Mouse (Mus musculus): Measurements from ENCODE around the gene Triobp.
"Not testable (repeated sequence)": the region's sequence is repeated elsewhere in the genome, so short reads cannot be mapped to it uniquely, and the experiment has no call there.

Triobp gene

GRCm38 (mm10) chr15:79029519-79030241, 82.2 kb downstream of the Triobp start:
- no peak for DNase-seq (ENCODE audit: low spot score in 2 of 2)

GRCm38 (mm10) chr15:79030551-79031435, 83.3 kb downstream of the Triobp start:
- DNase-seq (ENCODE audit: low spot score in 2 of 2) = peak in 1 of 2 experiments; percentile 83

GRCm38 (mm10) chr15:79031908-79032307, 84.4 kb downstream of the Triobp start:
- DNase-seq (ENCODE audit: low spot score in 2 of 2) = not testable (repeated sequence)

GRCm38 (mm10) chr15:79037913-79038328, 90.4 kb downstream of the Triobp start:
- DNase-seq (ENCODE audit: low spot score in 2 of 2) = peak in 1 of 2 experiments; percentile 72

GRCm38 (mm10) chr15:79038331-79038730, 90.8 kb downstream of the Triobp start:
- DNase-seq (ENCODE audit: low spot score in 2 of 2) = no peak

GRCm38 (mm10) chr15:79038853-79039252, 91.3 kb downstream of the Triobp start:
- peak in 1 of 2 experiments; percentile 68 for DNase-seq (ENCODE audit: low spot score in 2 of 2)

GRCm38 (mm10) chr15:79040501-79041416, 93.2 kb downstream of the Triobp start:
- no peak for DNase-seq (ENCODE audit: low spot score in 2 of 2)

- DNase-seq (ENCODE audit: low spot score in 2 of 2) = no peak
Observed at GRCm38 (mm10) chr15:79041585-79041984, 94.1 kb downstream of the Triobp start, which contains the start of gene Galr3. TSS of gene Galr3 (plus strand) at chr15:79041885.

- peak in 1 of 2 experiments; percentile 55 for DNase-seq (ENCODE audit: low spot score in 2 of 2)
Observed at GRCm38 (mm10) chr15:79042721-79043491, 95.4 kb downstream of the Triobp start.

- no peak for DNase-seq (ENCODE audit: low spot score in 2 of 2)
Observed at GRCm38 (mm10) chr15:79044837-79045236, 97.3 kb downstream of the Triobp start.

- no peak for DNase-seq (ENCODE audit: low spot score in 2 of 2)
Observed at GRCm38 (mm10) chr15:79048186-79048585, 100.7 kb downstream of the Triobp start.

- no peak for DNase-seq (ENCODE audit: low spot score in 2 of 2)
Observed at GRCm38 (mm10) chr15:79050160-79050845, 102.8 kb downstream of the Triobp start.

- DNase-seq (ENCODE audit: low spot score in 2 of 2) = no peak
Observed at GRCm38 (mm10) chr15:79050964-79051363, 103.4 kb downstream of the Triobp start.

- no peak for DNase-seq (ENCODE audit: low spot score in 2 of 2)
Observed at GRCm38 (mm10) chr15:79051461-79052360, 104.2 kb downstream of the Triobp start.

GRCm38 (mm10) chr15:79052366-79052765, 104.8 kb downstream of the Triobp start:
- no peak for DNase-seq (ENCODE audit: low spot score in 2 of 2)
